Mouse (Mus musculus) heart, embryonic 13.5 days (tissue): ENCODE measurements around the gene Gm49396. TPM values are rescaled to one million over a fixed set of nuclear protein-coding genes. Genes with fewer than 3 reads are reported as not detected.

Source experiments
- ATAC-seq: fragments of 200-750 bp; cut with Nextera tagmentation; 2 replicates; pipeline ENCODE4 v1.8.0; 2017; ENCODE audit warnings: moderate TSS enrichment; ENCODE audit not compliant: insufficient number of reproducible peaks, low FRiP score, low TSS enrichment; ENCODE audit errors: extremely low read depth
- H3K27ac ChIP-seq: fragments of 300-500 bp; sonication (generic); replicated peaks from 2 replicates; pipeline ENCODE4 v1.5.1; 2015; ENCODE audit warnings: moderate library complexity, mild to moderate bottlenecking, inconsistent platforms
- H3K27me3 ChIP-seq: fragments of 300-500 bp; sonication (generic); replicated peaks from 2 replicates; pipeline ENCODE4 v1.6.1; 2015; ENCODE audit warnings: mild to moderate bottlenecking, inconsistent platforms
- H3K36me3 ChIP-seq: fragments of 300-500 bp; sonication (generic); 2 replicates; pipeline ENCODE4 v1.6.1; 2015; ENCODE audit warnings: mild to moderate bottlenecking, inconsistent platforms
- H3K4me1 ChIP-seq: fragments of 300-500 bp; sonication (generic); 2 replicates; pipeline ENCODE4 v1.6.1; 2015; ENCODE audit warnings: inconsistent platforms
- H3K4me2 ChIP-seq: fragments of 300-500 bp; sonication (generic); 2 replicates; pipeline ENCODE4 v1.6.1; 2015; ENCODE audit warnings: inconsistent platforms, mild to moderate bottlenecking, moderate library complexity
- H3K4me3 ChIP-seq: fragments of 300-500 bp; sonication (generic); 2 replicates; pipeline ENCODE4 v1.5.1; 2015; ENCODE audit warnings: moderate library complexity, mild to moderate bottlenecking, inconsistent platforms
- H3K9ac ChIP-seq: fragments of 300-500 bp; sonication (generic); 2 replicates; pipeline ENCODE4 v1.6.1; 2015; ENCODE audit warnings: inconsistent platforms, mild to moderate bottlenecking, moderate library complexity
- H3K9me3 ChIP-seq: fragments of 300-500 bp; sonication (generic); 2 replicates; pipeline ENCODE4 v1.6.1; 2016; ENCODE audit warnings: inconsistent platforms
- WGBS: fragments of 180-500 bp; shearing (Covaris S2); methylation state at CpG from one replicate; pipeline ENCODE4 v1.1.7; 2015; ENCODE audit warnings: mixed read lengths; 5-methylcytosine and 5-hydroxymethylcytosine counted together
- polyA plus RNA-seq: library from polyadenylated mRNA; unstranded; fragments of >200 nt; fragmentation: Nextera tagmentation; extraction: Ambion mirVana; gene quantifications from 2 replicates; pipeline ENCODE4 v1.2.1, GENCODE M21; 2015

Gene Gm49396
- polyA plus RNA-seq, 1 experiment from 2014 or later, result 7.4 TPM

DNA sequence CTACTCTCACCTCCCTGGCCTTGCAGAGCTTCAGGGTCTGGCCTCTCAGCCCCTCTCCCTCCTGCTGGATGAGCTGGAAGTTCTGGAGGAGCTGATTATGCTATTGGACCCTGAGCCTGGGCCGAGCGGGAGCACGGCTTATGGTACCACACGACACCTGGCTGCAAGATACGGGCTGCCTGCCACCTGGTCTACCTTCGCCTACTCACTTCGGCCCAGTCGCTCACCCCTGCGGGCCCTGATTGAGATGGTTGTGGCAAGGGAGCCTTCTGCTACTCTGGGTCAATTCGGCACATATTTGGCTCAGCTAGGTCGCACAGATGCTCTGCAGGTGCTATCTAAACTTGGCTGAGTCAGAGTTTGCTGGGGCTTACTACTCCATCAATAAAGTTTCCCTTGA lies 4.4 kb downstream of the Gm49396 start:
- WGBS, result 84% methylated on average over 11 of the region's 11 CpGs

DNA sequence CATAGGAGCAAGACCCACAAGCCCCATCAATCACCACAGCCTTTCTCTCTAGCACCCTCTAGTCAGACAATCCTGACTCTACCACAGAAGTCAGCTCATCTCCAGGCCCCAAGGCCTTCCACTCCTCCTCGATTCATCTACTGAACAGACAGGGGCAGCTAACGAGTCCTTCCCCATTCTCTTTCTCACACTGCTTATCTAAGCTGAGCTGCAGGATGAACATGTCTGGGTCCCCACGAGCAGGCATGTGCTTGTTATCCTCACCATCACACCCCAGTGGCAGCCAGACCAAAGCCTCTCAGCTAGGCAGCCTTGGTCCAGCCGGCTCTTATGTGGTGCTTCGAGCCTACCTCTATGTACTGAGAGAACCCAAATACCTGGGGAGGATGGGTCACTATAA lies 9.2 kb downstream of the Gm49396 start:
- H3K9me3 ChIP-seq, result no peaks in the 10 kb centered on the region
- H3K27ac ChIP-seq, result no peak overlapping the region
- H3K4me1 ChIP-seq, result 0 out of 2 replicates have a peak, but pooled peaks cover 3% of the 10 kb centered on the region
- no peak for ATAC-seq
- no peak overlapping the region for H3K9ac ChIP-seq
- H3K4me3 ChIP-seq, result no peak overlapping the region
- 84% methylated on average over 5 of the region's 5 CpGs for WGBS
- peaks cover 97% of the 10 kb centered on the region for H3K36me3 ChIP-seq
- no peak overlapping the region for H3K4me2 ChIP-seq
- H3K27me3 ChIP-seq, result no peaks in the 10 kb centered on the region

More for the DNA sequence above, 4.4 kb downstream of the Gm49396 start:
- Histone ChIP-seq H3K4me3 (no peak overlapping the region), H3K27ac (no peak overlapping the region), H3K4me1 (peaks cover 9% of the 10 kb centered on the region), H3K4me2 (no peak overlapping the region), H3K27me3 (no peaks in the 10 kb centered on the region), H3K9me3 (no peaks in the 10 kb centered on the region), H3K36me3 (peaks cover 81% of the 10 kb centered on the region), H3K9ac (no peak overlapping the region)
- ATAC-seq, result no peak

DNA sequence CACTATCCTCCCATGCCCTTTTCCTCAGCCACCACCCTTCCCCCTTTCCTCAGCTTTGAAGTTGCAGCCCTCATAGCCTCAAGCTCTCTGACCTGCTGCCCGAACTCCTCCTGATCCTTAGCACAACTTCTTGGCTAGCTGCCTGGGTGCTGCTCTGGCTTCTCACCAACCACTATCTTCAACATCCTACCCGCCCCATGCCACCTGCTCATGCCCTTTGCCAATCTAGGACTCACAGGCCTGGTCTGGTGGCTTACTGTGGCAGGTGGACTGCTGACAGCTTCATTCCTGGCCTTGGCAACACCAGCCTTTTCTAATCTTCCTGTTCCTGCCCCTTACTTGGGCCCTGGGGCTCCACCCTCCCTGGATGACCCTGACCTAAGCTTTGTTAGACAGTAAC lies 9.8 kb downstream of the Gm49396 start:
- Histone ChIP-seq H3K4me2 (no peak overlapping the region), H3K27me3 (no peaks in the 10 kb centered on the region), H3K36me3 (peaks cover 98% of the 10 kb centered on the region), H3K9ac (no peak overlapping the region), H3K4me3 (no peak overlapping the region), H3K4me1 (0 out of 2 replicates have a peak, but pooled peaks cover 3% of the 10 kb centered on the region), H3K27ac (no peak overlapping the region), H3K9me3 (no peaks in the 10 kb centered on the region)
- ATAC-seq, result no peak
- 68% methylated on average over 2 of the region's 2 CpGs for WGBS

DNA sequence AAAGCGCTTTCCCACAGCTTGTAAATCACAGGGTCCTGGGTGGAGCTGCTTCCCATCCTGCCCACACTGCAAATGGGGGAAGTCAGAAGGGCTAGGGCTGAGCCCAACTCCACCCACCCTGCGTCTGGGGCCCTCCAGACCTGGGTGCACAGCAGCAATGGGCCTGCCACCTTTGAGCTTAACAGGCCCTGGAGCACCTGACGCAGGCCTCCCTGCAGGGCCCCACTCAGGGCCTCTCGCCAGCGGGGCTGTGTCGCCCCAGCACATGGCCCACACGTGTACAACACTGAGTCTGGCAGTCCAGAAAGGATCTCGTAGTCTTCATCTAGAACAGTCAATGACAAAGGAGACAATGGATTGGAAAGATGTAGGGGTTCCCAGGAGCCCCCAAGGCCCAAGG lies 16.8 kb downstream of the Gm49396 start:
- H3K9ac ChIP-seq, result no peak overlapping the region
- no peaks in the 10 kb centered on the region for H3K27me3 ChIP-seq
- H3K36me3 ChIP-seq, result peaks cover 100% of the 10 kb centered on the region
- H3K4me1 ChIP-seq, result no peaks in the 10 kb centered on the region
- no peak overlapping the region for H3K4me2 ChIP-seq
- H3K27ac ChIP-seq, result no peak overlapping the region
- 94% methylated on average over 8 of the region's 8 CpGs for WGBS
- no peak for ATAC-seq
- no peaks in the 10 kb centered on the region for H3K9me3 ChIP-seq
- H3K4me3 ChIP-seq, result no peak overlapping the region

DNA sequence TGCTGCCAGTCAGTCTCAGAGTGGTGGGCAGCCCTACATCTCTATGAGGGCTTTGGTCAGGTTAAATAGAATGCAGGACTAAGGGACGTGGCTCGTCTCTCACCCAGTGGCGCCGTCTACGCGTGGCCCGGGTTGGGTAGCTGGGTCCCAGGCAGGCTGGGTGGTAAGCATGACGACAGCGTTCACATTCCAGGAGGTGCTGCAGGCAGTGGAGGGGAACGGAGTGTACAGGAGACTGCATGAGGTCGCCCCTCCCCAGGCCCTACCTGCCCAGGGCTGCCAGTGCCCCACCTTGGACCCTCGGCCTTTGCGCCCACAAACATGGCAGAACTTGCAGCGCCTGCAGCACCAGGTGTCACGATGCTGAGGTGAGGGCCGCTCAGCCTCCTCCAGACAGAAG lies 18.4 kb downstream of the Gm49396 start:
- Histone ChIP-seq H3K36me3 (peaks cover 100% of the 10 kb centered on the region), H3K27ac (no peak overlapping the region), H3K4me2 (no peak overlapping the region), H3K9ac (no peak overlapping the region), H3K9me3 (no peaks in the 10 kb centered on the region), H3K4me3 (no peak overlapping the region), H3K27me3 (no peaks in the 10 kb centered on the region), H3K4me1 (peaks cover 3% of the 10 kb centered on the region)
- WGBS, result 93% methylated on average over 16 of the region's 16 CpGs
- no peak for ATAC-seq

DNA sequence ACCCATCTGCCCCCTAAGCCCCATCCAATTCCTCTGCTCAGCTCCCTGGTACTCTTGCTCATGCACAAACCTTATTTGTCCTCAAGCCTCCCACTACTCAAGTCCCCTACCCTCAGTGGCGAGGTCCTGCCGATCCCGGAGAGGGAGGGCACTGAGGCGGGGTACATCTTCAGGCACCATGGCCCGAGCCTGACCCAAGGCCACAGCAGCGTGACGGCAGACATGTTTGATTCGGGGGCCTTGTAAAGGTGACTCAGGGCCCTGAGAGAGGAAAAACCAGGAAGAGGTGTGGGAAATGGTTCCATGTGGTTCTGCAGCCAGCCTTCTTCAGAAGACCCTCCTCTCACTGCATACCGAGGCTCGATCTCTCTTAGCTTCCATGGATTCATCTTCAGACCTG lies 21.2 kb downstream of the Gm49396 start:
- Histone ChIP-seq H3K27ac (no peak overlapping the region), H3K4me1 (peaks cover 15% of the 10 kb centered on the region), H3K27me3 (no peaks in the 10 kb centered on the region), H3K4me2 (no peak overlapping the region), H3K36me3 (peaks cover 76% of the 10 kb centered on the region), H3K9me3 (no peaks in the 10 kb centered on the region), H3K9ac (no peak overlapping the region), H3K4me3 (no peak overlapping the region)
- WGBS, result 96% methylated on average over 10 of the region's 10 CpGs
- no peak for ATAC-seq

DNA sequence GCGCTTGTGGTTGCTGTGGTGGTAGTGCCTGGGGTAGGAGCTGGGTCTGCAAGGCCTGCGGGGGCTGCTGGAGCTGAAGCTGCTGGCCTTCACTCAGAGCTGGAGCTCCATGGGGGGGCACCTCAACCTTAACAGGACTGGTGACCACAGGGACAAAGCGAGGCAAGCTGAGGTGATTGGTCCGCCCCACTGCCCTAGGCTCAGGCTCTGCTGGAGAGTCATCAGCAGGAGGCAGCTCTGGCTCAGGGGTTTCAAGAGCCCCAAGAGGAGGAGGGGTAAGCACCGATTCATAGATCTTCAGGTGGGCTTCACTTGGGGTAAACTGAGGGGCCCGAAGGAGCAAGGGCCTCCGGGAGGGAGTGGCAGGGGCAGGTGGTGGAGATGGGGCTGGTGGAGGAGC lies 22.0 kb downstream of the Gm49396 start:
- no peak overlapping the region for H3K4me3 ChIP-seq
- WGBS, result 96% methylated on average over 7 of the region's 7 CpGs
- no peaks in the 10 kb centered on the region for H3K27me3 ChIP-seq
- H3K4me1 ChIP-seq, result peaks cover 22% of the 10 kb centered on the region
- no peaks in the 10 kb centered on the region for H3K9me3 ChIP-seq
- no peak overlapping the region for H3K4me2 ChIP-seq
- ATAC-seq, result no peak
- H3K27ac ChIP-seq, result no peak overlapping the region
- no peak overlapping the region for H3K9ac ChIP-seq
- peaks cover 68% of the 10 kb centered on the region for H3K36me3 ChIP-seq

DNA sequence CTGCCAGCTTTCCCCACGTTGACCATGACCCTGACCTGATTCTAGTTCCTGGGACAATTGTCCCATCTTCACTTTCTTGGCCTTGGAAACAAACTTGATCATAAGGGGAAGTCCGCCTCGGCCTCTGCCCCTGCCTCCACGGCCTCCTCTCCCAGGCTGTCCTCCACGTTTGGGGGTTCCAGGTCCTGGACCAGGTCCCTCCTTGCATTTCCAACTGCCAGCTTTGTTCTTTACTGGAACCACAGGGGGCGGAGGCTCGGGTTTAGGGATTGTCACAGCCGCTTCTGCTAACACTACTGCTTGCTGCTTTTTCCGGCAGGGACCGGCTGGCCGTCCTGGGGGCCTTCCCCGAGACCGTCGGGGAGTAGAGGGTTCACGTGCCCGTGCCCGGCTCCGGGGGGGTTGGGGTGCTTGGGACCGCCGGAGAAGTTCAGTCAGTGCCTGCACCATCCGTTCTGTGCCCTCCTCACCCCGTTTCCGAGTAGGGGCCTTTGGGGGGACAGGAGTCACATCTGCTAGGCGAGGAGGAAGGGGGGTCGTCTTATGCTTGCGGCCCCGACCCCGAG lies 23.4 kb downstream of the Gm49396 start:
- Histone ChIP-seq H3K36me3 (peaks cover 54% of the 10 kb centered on the region), H3K9ac (peak overlapping the region; percentile 96), H3K4me1 (peaks cover 23% of the 10 kb centered on the region), H3K27ac (no peak overlapping the region), H3K4me2 (peak overlapping the region; percentile 98), H3K4me3 (peak overlapping the region; percentile 80), H3K27me3 (no peaks in the 10 kb centered on the region), H3K9me3 (no peaks in the 10 kb centered on the region)
- WGBS, result 89% methylated on average over 28 of the region's 28 CpGs
- ATAC-seq, result no peak

DNA sequence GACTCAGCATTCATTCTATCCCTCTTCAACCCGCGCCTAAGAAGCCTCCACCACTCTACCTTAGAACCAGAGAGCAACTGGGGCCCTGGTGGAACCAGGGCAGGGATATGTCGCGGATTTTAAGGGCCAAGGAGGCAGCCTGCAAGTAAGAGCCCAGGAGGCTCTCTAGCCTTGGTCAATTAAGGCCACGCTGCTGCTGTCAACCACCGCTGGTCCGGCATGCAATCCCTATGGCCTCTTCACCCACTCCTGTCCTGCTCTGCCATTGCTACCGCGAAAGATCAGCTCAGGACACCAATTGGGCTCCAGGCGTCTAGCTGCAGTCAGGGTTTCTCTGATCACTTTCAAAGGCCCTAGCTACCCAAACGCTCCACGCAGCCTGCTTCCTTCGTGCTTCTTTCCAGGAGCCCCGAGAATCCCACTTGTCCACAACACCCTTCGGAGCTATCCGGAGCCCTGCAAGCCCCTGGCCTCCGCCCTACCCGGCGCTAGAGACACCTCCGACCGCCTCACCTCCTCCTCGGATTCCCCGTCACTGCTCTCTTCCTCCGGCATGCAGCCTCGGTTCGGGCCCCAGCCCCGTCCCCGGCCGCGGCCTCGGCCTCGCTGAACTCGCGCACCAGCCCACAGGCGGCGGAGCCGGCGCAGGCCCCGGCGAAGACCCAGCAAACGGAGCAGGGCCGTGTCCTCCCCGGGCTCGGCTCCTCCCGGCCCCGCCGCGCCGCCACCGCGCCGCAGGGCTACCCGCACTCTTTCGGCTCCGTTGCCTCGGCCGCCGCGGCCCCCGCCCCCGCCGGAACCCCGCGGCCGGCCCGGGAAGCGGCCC lies 24.9 kb downstream of the Gm49396 start:
- H3K9ac ChIP-seq, result peak overlapping the region; percentile 96
- peaks cover 23% of the 10 kb centered on the region for H3K4me1 ChIP-seq
- no peaks in the 10 kb centered on the region for H3K27me3 ChIP-seq
- H3K4me2 ChIP-seq, result peak overlapping the region; percentile 98
- peak; percentile 2; the same call in 1 of the 2 replicates for ATAC-seq
- WGBS, result under 1% methylated on average over 67 of the region's 67 CpGs
- peak overlapping the region; percentile 90 for H3K27ac ChIP-seq
- H3K36me3 ChIP-seq, result peaks cover 39% of the 10 kb centered on the region
- H3K4me3 ChIP-seq, result peak overlapping the region; percentile 80
- H3K9me3 ChIP-seq, result no peaks in the 10 kb centered on the region

DNA sequence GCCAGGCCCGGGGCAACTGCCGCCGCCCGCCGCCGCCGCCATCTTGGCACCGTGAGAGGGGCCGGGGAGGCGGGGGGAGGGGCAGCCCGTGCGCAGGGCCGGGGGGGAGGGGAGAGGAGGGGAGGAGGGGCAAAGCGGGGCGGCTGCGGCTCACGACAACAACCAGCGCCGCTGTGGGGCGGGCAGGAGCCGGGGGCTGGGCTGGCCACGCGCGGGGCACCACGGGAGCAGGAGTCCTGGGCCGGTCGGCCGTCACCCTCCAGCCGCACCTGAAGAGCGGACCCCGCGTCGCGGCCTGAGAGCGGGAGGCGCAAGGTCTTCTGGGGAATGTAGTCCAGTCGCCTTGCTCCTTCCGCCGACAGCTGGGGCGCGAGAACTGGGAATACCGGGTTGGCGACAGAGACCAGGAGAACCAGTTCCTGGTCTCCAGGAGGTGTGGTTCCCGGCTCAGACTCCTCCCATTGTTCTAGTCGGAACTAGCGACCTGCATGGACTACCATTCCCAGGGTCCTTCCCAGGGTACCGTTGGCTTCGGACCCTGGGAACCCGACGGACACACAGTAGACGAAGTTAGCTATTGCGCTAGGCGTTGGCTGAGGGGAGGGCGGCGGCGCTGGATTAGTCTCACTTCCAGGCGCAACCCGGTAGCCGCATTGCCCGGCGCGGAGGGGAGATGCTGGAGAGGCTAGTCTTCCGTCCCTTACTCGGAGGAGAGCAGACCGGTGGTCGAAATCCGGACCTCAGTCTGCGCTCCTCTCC lies 25.7 kb downstream of the Gm49396 start, which contains the start of gene Kmt2b:
Gene Kmt2b (minus strand): TSS at position 51 of the 759 bp plus-strand sequence.
- Histone ChIP-seq H3K4me2 (peak within 1 kb of the TSS; percentile 98), H3K36me3 (peaks cover 31% of the 10 kb centered on the region), H3K27ac (peak within 1 kb of the TSS; percentile 90), H3K9me3 (no peaks in the 10 kb centered on the region), H3K4me1 (peaks cover 23% of the 10 kb centered on the region), H3K9ac (peak within 1 kb of the TSS; percentile 96), H3K4me3 (peak within 1 kb of the TSS; percentile 80), H3K27me3 (no peaks in the 10 kb centered on the region; the same call in 1 of the 2 replicates)
- ATAC-seq, result peak; percentile 92
- under 1% methylated on average over 63 of the region's 68 CpGs for WGBS
